Mouse (Mus musculus) lung, adult 2 months (tissue): ENCODE results near the gene Hpse.

Experiments used
- CTCF ChIP-seq: fragments of 200-500 bp; IDR thresholded peaks from 2 replicates; pipeline ENCODE4 v1.5.1; 2011; ENCODE audit warnings: mild to moderate bottlenecking, low read length, control low read depth; ENCODE audit not compliant: insufficient read depth
- POLR2A ChIP-seq: fragments of 200-500 bp; IDR thresholded peaks from 2 replicates; pipeline ENCODE4 v1.6.1; 2011; ENCODE audit warnings: low read depth, mild to moderate bottlenecking, control low read depth, low read length, borderline replicate concordance; ENCODE audit errors: extremely low read depth

GRCm38 (mm10) chr5:100643991-100644535, 75.5 kb downstream of the Hpse start:
- TF ChIP-seq CTCF, result no peak
- no peak for TF ChIP-seq POLR2A
